Mouse (Mus musculus) right cerebral cortex, adult 18-20 months (tissue): ENCODE data around the gene Gpr82.
A peak's percentile ranks its signal among the peaks of the same experiment; 100 is the strongest.

ENCODE experiments used
- DNase-seq: peaks from one replicate; pipeline ENCODE4 v3.0.0; 2022; ENCODE audit warnings: mixed read lengths

The Gpr82 gene

DNA sequence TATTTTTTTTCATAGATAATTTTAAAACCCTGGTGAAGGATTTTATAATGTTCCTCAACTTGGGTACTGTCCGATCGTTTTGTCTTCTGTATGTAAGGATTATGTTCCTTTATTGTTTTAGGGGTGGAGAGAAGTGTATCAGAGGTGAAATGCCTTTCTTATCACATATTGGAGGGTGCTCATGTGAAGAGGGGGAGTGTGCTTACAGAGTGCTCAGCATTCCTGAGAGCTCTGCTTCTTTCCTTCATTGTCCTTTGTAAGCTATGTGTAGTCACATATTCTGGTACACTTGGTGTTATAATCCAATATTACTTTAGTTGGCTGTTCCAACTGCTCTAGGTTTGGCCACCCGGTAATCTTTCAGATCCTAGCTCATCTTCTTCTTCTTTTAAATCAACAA, 39.5 kb downstream of the Gpr82 start:
- no peak for DNase-seq

DNA sequence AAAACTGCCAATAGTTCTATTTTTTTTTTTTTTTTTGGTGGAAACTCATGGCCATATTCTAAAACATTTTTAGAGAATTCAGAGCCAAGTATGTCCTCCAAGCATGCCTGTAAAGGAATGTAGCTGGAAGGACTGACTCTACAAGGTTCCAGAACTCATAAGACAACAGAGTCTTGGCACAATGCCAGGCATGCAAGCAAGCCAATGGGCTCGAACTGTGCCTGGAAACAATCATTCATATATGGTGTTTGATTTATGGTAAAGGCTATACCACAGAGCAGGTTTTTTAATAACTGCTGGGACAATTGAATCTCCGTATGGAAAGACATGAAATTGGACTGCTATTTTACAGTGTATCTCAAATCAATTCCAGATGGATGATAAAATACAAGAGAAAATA, 43.9 kb downstream of the Gpr82 start:
- no peak for DNase-seq

DNA sequence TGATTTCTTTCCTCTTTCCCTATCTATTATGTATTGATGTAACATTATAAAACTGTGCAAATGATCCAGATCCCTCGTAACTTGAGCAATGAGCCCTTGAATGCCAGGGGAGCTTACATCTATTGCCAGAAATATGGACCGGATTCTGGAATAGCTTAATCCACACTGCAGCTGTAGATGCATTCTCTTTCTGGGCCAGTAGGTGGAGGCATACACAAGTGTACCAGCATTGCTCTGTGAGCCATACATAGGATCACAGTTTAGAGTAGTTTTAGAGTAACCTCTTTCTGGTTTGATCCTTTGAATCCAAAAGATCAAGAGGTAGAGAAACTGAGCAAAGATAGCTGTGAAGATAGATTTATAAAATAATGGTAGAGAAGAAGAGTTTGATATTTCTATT, 49.0 kb downstream of the Gpr82 start:
- DNase-seq = peak; percentile 49
